Mouse (Mus musculus): Measurements from ENCODE around the gene Trim67.

Gene Trim67

DNA sequence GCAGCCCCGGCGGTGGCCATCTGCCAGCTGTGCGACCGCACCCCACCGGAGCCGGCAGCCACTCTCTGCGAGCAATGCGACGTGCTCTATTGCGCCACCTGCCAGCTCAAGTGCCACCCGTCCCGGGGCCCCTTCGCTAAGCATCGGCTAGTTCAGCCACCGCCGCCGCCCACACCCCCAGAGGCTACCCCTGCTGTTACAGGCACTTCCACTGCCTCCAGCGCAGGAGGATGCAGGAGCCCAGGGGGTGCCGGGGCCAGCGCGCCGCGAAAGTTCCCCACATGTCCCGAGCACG is 1.5 kb downstream of the Trim67 start:
- in situ Hi-C loops (cut with MboI, MseI), result no loop called here

DNA sequence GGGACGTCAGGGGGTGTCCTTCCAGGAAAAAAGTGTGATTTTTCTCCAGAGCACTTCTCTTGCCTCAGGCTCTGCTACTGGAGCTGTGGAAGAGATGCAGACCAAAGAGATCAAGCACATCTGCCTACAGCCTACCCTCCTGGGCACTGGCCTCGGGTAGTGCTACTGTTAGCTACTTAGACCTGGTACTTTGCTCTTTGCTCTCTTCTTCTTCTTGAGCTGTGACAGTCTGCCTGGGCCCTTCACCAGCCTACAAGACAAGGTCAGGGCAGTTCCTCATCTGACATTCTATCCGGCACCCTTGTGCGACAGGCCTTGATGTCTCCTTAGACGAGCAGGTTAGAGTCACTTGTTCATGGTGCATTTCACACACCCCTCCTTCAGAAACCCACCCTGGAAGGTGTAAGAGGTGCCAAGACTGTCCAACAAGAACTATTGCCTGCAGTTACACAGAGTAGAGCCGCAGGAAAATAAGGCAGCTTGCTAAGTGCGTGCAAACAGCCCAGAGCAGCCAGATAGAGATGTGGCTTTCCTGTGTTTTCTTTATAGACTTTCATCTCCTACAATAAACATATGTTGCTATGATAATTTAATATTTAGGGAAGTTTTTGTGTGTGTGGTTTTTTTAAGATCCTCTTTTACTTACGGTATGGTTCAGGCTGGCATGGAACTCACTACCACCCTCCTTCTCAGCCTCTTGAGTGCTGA is 3.0 kb downstream of the Trim67 start:
- in situ Hi-C loops (cut with MboI, MseI), result no loop called here

DNA sequence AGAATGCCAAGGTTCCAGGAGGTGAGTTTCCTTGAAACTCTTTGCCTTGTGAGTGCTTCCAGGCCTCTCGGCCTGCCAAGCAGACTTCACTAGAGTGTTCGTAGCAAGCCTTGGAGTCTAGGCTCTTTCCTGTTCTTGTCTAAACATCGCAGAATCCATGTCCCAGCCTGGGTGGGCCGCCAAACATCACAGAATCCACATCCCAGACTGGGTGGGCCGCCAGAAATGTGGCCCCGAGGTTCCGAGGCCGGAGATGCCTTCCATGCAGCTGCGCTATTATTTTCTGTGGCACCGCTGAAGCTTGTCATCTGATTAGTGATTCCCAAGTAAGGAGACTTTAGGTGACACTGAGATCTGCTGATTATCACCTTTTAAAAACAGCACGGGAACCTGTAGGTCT is 7.7 kb downstream of the Trim67 start:
- in situ Hi-C loops (cut with MboI, MseI), result no loop called here

DNA sequence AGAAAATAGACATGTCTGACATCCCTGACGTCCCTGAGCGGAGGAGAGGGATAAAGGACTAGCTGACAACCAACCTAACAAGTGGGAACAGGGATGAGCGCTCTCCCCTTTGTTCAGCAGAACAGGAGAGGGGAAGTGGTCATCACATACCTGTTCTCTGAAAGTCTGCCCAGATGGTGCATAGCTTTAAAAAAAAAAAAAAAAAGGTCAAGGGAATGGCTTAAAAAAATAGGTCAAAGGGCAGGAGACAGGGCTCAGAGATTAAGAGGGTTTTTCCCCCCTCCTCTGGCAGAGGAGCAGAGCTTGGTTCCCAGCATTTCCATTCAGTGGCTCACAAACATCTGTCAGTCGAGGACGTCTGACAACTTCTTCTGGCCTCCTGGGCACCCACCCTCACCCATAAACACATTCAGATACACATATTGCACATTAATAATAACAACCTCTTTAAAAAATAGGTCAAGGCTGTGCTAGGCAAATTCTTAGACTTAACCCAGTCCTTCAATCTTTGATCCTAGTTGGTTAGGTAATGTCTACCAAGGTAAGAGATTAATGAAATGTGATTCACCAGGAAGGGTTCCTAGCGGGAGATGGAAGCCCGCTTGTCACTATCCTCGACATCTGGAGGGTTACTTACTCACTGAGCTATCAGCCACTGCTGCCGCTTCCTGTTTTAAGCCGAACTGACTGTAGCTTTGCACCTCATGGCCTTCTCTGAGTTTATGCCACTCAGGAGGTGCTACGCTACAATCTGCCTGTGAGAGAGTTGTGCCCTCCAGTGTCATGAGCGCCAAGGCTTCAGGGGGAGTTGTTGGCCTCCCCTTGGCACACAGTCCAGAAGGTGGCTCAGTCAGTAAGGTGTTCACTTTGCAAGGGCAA is 11.2 kb downstream of the Trim67 start:
- in situ Hi-C loops (cut with MboI, MseI), result no loop called here

DNA sequence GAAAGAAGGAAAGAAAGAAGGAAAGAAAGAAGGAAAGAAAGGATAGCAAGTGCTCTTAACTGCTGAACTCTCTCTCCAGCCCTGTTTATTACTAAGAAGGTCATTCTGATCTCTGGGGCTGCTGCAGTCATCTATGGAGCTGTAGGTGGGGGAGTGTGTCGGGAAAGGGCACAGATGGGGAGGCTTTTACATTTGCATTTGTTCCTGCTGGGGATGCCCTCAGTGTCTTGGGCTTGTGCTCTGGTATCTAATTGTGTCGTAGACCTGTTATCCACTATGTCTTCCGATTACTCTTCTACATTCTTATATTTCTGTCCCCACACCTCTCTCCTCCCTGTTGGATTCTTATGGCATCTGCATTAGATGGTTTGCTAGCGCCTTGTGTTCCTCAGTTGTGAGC is 13.1 kb downstream of the Trim67 start:
- in situ Hi-C loops (cut with MboI, MseI), result no loop called here

DNA sequence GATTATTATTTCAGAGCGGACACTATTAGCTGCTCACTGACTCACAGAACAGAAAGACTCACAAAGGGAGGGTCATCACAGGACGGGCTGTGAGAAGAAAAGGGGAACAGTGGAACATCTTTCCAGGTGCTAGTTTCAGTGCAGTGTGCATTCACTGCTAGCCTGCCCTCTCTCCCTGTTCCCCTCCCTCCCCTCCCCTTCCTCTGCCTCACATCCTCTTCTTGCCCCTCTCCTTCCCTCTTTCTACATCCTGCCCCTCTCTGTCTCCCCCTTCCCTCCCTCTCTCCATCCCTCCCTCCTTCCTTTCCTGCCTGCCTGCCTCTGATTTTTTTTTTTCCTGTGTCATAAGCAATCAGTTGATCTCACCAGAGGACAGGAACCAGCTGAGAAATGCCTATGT is 16.5 kb downstream of the Trim67 start:
- in situ Hi-C loops (cut with MboI, MseI), result no loop called here

DNA sequence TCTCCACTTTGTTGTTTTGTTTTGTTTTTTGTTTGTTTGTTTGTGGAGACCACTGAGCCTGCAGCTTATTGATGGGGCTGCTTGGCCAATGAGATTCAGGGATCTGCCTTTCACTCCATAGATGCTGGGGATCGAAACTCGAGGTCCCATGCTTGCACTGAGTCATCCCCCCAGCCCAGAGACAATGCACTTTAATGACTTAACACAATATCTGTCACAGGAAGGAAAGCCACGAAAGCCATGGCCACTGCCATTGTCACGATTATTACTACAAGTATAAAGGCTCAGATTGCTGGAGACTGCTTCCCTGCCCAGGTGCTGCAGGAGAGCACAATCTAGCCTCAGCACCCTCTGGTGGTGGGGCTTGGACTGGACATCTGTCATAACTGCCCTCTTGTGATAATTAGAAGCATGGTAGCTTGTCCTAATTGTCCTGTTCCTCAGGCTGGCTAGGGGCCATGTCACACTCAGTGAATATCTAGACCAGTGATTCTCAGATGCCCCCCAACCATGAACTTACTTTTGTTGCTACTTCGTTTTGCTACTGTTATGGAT is 17.2 kb downstream of the Trim67 start:
- in situ Hi-C loops (cut with MboI, MseI), result no loop called here

DNA sequence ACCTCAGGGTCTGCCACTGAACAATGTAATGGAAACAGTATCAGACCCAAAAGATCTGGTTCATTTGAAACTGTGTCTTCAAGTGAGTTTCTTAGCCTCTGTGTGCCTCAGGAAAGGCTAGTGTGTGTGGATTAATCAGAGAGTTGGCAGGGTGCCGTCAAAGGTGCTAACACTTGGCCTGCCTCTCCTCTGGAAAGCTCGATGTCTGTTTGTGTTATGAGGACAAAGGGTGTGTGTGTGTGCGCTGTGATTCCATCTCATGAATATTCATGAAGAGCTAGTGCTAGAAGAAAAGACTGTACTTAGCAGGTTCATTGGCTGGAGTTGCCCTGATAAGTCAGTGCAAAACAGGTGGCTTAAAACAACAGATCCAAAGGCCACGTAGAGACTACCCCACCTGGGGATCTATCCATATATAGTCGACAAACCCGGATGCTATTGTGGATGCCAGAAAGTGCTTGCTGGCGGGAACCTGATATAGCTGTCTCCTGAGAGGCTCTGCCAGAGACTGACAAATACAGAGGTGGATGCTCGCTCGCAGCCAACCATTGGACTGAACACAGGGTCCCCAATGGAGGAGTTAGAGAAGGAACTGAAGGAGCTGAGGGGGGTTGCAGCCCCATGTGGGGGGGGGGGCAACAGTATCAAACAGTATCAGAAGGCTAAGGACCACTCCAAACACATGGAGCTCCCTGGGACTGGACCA is 17.9 kb downstream of the Trim67 start:
- in situ Hi-C loops (cut with MboI, MseI), result no loop called here

DNA sequence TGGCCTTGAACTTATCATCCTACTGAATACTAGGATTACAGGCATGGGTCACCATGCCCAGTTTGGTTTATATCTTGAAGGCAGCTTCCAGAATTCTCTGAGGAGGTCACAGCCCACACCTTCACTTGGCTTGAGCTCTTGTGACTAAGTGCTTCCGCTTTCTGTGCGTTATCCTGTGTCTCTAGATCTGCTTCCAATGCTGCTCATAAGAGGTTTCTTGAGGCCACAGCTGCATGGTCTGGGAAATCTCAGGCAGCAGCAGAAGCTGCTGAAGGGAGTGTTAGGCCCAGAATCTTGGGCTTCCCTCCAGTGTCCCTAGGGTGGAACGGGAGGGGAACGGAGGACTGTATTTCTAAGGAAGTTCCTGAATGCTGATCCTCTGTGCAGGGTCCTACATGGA is 20.4 kb downstream of the Trim67 start:
- in situ Hi-C loops (cut with MboI, MseI), result no loop called here

DNA sequence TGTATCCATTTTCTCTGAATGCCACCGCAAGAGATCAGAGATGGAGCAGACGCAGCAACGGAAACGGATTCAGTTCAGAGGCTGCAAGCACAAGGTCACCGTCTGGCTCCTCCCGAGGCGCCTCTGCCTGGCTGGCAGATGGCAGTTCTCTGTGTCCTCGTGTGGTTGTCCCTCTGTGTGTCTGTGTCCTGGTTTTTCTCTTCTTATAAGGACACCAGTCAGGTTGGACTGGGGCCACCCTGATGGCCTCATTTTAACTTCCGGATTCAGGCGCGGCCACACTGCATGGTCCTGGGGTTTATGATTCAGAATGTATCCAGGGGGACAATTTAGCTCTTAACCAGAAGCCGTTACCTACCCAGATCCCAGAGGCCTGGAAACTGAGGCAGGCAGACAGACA is 23.0 kb downstream of the Trim67 start:
- in situ Hi-C loops (cut with MboI, MseI), result no loop called here

DNA sequence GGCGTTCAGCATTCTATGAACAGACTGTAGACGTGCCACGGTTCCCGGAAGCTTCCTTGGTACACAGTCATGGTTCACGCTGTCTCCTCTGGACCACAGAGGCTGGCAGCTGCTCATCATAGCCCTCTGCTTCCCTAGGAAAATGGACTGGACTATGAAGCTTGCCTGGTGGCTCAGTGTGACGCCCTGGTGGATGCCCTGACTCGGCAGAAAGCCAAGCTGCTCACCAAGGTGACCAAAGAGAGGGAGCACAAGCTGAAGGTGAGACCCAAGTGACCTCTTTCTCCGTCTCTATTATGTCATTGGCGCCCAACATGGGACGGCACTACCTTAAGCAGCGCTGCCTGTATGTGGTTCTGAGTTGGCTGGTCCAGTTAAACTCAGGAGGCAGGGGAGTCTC is 24.0 kb downstream of the Trim67 start:
- in situ Hi-C loops (cut with MboI, MseI), result no loop called here

DNA sequence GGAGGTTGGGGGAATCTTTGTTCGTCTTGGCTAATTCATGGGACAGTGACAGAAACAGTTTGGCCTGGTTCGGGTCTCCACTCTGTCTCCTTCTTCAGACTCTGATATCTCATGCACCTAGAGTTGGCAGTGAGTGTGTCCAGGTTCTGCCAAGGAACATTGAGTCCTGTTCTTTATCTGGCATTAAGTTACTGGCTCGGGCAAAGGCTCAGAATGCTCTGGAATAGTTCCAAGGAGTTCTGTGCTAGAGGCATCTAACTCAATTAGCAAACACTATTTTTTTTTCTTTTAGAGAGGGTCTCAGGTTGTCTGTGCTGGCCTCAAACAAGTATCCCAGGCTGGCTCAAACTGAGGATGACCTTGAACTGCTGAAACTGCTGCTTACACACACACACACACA is 24.5 kb downstream of the Trim67 start:
- in situ Hi-C loops (cut with MboI, MseI), result no loop called here

DNA sequence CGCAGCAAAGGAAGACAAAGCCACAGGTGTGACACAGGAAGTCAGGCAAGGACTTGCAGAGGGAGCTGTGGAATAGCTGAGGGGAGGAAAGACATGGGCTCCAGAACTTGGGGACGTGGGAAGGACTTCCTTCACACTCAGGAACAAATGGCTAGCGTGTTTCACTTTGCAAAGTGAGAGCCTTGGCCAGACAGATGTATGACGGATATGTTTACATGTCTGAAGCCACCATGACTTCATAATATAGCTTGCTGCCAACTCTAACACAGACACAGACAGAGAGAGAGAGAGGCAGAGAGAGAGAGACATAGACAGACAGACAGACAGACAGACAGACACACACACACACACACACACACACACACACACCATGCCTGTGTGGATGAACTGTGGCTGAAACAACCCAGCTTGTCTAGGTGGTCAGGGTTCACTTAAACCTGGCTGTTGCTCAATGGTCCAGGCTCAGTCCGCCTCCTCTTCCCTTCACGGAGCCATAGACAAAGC is 26.8 kb downstream of the Trim67 start:
- in situ Hi-C loops (cut with MboI, MseI), result no loop called here

DNA sequence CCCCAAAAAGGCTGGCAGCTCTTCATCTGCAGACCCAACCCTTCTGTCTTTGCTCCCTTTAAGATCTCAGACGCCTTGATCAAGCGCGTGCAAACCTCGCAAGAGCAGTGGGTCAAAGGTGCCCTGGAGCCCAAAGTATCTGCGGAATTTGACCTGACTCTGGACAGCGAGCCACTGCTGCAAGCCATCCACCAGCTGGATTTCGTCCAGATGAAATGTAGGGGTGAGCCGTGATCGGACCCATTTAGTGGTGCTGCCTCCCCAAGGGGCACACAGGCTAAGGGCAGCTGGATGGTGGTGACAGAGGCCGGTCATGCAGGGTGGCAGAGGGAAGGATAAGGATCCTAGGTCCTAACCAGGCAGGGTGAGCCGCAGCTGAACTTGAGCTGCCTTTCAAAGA is 27.2 kb downstream of the Trim67 start:
- in situ Hi-C loops (cut with MboI, MseI), result no loop called here

DNA sequence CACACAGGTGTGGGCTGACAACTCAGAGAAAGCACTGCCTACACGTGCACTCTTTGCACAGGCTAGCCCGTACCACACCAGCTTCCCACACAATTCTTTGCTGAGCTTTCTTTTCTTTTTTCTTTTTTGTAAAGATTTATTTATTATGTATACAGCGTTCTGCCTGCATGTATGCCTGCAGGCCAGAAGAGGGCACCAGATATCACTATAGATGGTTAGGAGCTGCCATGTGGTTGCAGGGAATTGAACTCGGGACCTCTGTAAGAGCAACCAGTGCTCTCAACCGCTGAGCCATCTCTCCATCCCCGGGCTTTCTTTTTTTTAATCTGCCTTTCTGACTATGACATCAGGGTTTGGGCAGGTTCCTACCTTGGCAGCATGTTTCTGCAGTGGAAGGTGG is 30.6 kb downstream of the Trim67 start:
- in situ Hi-C loops (cut with MboI, MseI), result no loop called here

DNA sequence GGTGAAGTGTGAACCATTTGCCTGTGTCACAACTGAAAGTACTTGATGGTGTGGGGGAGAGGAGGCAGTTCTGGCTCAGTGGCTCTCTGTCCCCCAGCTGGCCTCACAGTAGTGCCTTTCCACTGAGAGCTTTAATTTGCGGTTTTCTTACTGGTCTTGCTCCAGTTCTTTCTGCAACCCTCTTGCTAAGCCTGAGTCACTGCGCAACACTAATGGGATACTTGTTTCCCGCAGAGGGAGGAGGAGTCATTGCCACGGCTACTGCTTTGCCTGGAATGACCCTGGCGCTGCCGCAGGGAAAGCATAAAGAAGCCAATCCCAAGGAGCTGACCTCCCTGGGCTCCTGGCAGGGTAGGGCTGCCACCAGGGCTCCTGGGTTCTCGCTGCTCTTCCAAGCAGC is 33.8 kb downstream of the Trim67 start:
- in situ Hi-C loops (cut with MboI, MseI), result no loop called here

DNA sequence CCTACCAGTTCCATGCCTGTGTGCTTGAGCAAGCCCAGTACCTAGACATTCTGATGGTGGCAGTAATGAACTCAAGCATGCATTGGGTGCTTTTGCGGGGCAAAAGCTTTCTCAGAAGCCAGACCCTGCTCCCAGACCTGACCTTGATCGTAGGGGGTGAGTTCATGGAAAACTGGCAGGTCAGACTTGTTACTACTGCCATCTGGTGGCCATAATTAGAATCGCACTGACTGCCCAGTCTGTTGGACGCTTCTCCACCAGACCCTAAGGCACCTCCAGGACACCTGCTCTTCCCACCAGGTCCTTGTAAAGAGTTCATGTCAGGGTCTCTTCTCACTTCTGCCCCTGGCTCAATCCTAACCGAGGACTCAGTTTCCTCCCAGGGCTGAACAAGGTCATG is 34.5 kb downstream of the Trim67 start:
- in situ Hi-C loops (cut with MboI, MseI), result no loop called here

DNA sequence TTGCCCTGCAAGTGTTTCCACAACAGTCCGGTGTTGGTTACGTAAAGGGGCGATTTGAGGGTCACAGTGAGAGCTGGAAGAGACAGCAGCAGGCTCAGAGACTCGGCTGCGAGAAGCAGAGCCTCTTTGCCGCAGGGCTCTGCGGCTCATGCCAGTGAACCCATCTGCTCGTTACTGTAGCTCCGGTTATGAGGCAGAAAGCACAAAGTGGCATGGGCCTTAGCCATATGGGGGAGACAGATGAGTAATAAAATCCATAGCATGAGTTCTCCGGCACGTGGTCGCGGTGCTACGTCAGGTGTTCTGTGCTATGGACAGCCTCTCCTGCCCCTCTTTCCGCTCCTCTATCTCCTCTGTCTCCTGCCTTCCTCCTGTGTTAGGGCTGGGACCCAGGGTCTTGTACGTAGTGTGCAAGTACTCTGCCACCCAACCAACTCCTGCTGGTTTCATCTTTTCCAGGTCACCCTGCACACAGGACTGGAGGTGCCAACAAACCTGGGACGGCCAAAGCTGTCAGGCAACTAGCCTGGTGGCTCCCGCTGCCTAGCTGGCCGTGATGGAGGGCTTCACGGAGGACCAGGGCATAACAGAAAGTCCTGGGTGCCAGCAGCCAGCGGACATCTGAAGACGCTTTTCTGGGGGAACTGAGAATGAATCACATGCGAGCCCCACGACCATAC is 35.8 kb downstream of the Trim67 start:
- in situ Hi-C loops (cut with MboI, MseI), result no loop called here

DNA sequence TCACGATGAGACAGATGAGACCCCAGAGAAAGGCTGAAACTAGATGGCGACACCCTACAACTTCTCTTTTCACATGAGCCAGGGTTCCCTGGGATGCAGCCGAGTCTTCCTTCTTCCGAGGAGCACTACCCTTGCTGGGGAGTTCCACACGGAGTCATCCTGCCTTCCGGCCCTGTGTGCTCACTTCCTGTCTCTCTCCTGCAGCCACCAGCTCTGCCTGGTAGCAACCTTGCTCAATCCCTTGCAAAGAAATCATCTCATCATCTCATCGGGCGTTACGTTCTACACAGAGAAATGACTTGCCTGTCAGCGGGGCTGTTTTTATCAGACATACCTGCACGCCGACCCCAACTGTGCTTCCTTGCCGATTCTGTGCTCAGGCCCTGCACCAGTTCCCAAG is 37.2 kb downstream of the Trim67 start:
- in situ Hi-C loops (cut with MboI, MseI), result no loop called here

DNA sequence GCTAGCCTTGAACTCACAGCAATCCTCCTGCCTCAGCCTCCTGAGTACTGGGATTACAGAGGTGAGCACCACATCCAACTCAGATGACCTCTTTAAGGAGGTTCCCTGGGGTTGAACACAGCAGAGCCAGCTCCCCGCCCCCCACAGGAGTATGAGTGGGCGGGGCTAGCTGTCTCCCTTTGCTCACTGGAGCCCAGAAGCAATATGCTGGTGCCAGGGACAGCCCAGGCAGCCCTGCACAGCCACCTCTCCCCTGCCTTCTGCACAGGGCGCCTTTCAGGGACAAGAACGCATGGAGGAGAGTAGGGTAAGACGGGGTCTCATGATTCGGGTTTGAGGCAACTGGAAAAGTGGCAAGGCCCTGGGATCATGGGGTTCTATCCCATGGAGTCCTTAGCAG is 38.6 kb downstream of the Trim67 start:
- in situ Hi-C loops (cut with MboI, MseI), result no loop called here

DNA sequence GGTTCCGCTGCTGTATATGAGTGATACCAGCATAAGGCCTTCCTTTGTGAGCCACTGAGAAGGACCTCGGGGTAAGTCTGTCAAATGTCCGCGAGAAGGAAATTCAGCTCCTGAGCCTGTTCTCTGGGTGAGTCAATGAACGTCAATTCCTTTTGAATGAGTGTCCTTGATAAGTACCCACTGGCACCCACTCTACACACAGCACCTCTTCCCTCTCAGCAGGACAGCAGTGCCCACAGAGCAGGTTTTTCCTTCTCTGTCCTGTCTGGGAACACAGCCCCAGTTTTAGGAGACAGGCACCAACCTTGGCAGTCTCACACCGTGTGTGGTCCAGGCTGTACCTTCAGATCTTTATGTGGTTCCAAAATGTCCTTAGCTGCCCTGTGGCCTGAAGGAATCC is 39.0 kb downstream of the Trim67 start:
- in situ Hi-C loops (cut with MboI, MseI), result no loop called here

All from regulatory T cell (primary cell).